In the genomic region with DNA sequence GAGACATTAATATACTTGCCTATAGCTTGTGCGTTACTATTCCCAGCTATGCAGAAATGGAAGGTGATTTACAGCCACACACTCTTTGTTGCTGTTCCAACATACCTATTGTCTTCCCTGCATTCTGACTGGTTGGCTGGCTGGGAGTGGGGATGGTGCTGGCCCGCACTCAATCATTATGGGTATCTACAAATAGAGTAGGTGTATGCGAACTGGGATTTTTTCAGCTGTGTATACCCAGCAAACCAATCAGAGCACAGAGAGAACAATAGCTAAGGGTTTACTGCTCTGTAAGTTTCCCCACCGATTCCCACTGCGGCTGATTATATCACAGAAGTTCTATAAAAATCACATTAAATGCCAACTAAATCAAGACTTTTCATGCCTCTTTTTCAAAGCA, we compare ENCODE assay signal across 19 mouse cellular contexts. TPM values are rescaled to one million over a fixed set of nuclear protein-coding genes. Genes with fewer than 3 reads are reported as not detected.
"Had no signal": no experiment of that assay in that cellular context is flagged by ENCODE, and none has a peak within 500 bp of the region (broad histone marks: within the 10 kb centered on the region; RNA-seq: fewer than 3 reads in every experiment).

No protein-coding gene starts in this region.

- ATAC-seq: liver, postnatal 0 days; lung, postnatal 0 days; midbrain, embryonic 13.5 days; midbrain, embryonic 15.5 days had no signal

- H3K9ac ChIP-seq: liver, embryonic 15.5 days; liver, postnatal 0 days; lung, embryonic 15.5 days; midbrain, embryonic 13.5 days; midbrain, embryonic 15.5 days; stomach, embryonic 15.5 days had no signal

- DNase-seq: liver, postnatal 0 days; lung, adult 2 months; lung, postnatal 14 days; lung, postnatal 36 days; right cerebral cortex, postnatal 14 days; thymus, adult 2 months; thymus, postnatal 25 days; thymus, postnatal 4 days had no signal

- H3K9me3 ChIP-seq: liver, embryonic 15.5 days; lung, embryonic 15.5 days; midbrain, embryonic 13.5 days; midbrain, embryonic 15.5 days; stomach, embryonic 15.5 days had no signal

- H3K36me3 ChIP-seq: liver, embryonic 15.5 days; lung, embryonic 15.5 days; midbrain, embryonic 13.5 days; midbrain, embryonic 15.5 days; stomach, embryonic 15.5 days had no signal

- H3K4me1 ChIP-seq: liver, embryonic 15.5 days; lung, embryonic 15.5 days; megakaryocyte, embryonic 14.5 days; stomach, embryonic 15.5 days had no signal

- H3K27ac ChIP-seq: liver, embryonic 15.5 days; lung, embryonic 15.5 days; macrophage; midbrain, embryonic 13.5 days; midbrain, embryonic 15.5 days; stomach, embryonic 15.5 days; stomach, postnatal 0 days had no signal

- H3K4me2 ChIP-seq: liver, embryonic 15.5 days; lung, embryonic 15.5 days; midbrain, embryonic 11.5 days; midbrain, embryonic 13.5 days; midbrain, embryonic 15.5 days; stomach, embryonic 15.5 days had no signal

- H3K4me3 ChIP-seq: liver, embryonic 15.5 days; lung, embryonic 15.5 days; megakaryocyte, embryonic 14.5 days; midbrain, embryonic 13.5 days; midbrain, embryonic 15.5 days; stomach, embryonic 15.5 days had no signal

- H3K27me3 ChIP-seq: liver, embryonic 15.5 days; lung, embryonic 15.5 days; megakaryocyte, embryonic 14.5 days; midbrain, embryonic 13.5 days; midbrain, embryonic 15.5 days; stomach, embryonic 15.5 days had no signal

RNA-seq across cellular contexts. Expression of gene Gm12689, which starts 35.7 kb away (rescaled TPM):
- polyA plus RNA-seq: lung, embryonic 15.5 days; neural tube, embryonic 11.5 days; stomach, postnatal 0 days; thymus, adult 2 months had no signal
